Mouse (Mus musculus) granulocyte monocyte progenitor cell, adult 5-6 weeks (primary cell): ENCODE results near the gene Tmtc1. TPM values are rescaled to one million over a fixed set of nuclear protein-coding genes. Genes with fewer than 3 reads are reported as not detected.

ENCODE experiments used
- ATAC-seq: replicated peaks from 2 replicates; pipeline ENCODE4 v1.8.0; 2016; ENCODE audit warnings: mild to moderate bottlenecking, moderate TSS enrichment, inconsistent platforms; ENCODE audit not compliant: poor library complexity, severe bottlenecking
- total RNA-seq, 2 experiments: library from RNA; stranded (forward) in 1 of 2; stranded (reverse) in 1 of 2; fragments of 200-712, 200-1000 nt in 1 of 2; fragments of >200 nt in 1 of 2; fragmentation: Nextera tagmentation in 1 of 2; gene quantifications; 2 replicates each; pipeline ENCODE4 v1.2.3; 2014 to 2017

The Tmtc1 gene
- total RNA-seq, 2 experiments from 2014 or later: not detected

- ATAC-seq: no peak
These were observed 68.5 kb downstream of the Tmtc1 start for GRCm38 (mm10) chr6:148375618-148376209.

DNA sequence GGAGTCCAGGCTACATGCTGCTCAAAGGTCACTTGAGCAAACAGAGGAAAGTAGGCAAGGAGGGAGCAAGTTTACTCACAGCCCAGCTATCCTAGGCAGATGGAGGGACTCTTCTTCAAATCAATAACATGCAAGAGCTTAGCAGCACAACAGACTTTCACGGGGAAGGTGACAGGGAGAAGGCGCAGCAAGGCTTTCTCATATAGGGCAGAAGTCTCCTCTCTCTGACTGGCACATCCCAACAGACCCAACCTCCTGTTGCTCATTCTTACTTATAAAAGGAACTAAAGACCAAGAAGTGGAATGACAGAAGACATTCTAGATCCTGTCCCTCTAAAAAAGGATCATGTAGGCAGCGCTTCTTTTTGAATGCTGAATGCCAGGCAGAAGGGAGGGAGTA, 69.2 kb downstream of the Tmtc1 start:
- ATAC-seq: no peak

DNA sequence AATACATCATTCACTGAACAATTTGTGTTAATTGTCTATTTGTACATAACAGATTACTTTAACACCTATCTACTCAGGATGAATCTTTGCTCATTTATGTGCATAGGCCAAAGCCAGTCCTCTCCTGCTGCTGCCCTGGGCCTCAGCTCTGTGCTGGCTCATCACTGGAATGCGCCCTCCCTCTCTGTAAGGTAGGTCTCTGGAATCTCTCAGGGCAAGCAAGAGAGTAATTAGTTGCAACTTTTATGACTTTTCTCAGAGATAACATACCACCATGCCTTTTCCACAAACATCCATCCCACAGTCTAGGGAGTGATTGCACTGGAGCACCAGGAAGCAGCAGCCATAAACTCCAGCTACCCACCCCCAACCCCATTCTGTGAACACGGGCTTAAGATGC, 70.7 kb downstream of the Tmtc1 start:
- no peak for ATAC-seq

GRCm38 (mm10) chr6:148371223-148371622, 73.0 kb downstream of the Tmtc1 start:
- peak; percentile 94 for ATAC-seq

DNA sequence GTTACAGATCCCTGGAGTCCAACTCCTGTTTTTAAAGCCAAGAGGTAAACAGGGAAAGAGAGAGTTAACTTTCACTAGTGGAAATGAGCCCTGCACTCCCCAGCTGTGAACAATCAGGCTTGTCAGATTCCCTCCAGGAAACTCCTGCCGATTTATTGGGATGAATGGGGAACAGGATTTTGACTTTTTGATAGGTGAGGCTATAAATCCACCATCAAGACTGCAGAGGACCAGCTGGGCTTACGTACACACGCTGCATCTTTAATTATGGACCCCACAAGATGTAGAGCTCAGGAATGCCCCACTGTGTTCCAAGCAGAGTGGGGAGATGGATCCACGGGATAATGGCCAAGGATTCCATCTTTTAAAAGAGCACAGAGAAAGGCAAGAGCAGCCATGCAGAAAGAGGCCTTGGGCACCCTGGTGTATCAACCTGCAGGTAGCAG, 77.1 kb downstream of the Tmtc1 start:
- ATAC-seq: no peak

GRCm38 (mm10) chr6:148366629-148367028, 77.6 kb downstream of the Tmtc1 start:
- ATAC-seq: no peak

DNA sequence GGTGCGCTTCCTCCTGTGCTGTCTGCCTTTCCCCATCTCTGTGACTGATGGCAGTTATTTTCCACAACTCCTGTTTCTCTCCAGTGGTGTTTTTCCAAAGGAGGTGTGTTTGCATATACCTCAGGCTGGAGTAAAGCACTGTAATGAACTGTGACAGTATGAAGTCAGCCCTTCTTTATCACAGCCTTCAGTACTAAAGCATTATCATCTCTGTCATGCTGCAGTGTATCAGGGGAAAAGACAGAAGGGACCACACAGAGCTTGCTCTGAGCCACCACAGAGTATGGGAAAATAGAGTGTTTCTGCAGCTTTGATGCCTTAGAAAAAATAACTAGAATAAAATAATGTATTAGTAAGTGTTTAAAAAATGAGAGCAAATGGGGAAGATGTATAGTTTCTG, 81.0 kb downstream of the Tmtc1 start:
- no peak for ATAC-seq

DNA sequence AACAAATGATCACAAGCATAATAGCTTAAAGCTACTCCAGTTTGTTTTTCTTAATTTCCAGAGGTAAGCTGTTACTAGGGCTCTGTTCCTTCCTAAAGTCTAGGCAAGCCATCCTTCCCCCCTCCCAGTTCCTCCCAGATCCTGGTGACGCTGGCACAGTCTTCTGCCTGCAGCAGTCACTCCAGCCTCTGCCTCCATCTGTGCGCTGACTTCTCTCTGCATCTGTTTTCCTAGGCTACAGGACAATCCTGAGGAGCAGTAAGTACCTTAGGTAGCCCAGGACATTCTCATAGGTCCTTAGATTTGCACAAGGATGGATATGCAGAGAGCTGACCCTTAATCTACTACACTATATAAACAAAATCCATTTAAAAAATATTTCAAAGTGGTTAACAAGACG, 81.7 kb downstream of the Tmtc1 start:
- no peak for ATAC-seq

GRCm38 (mm10) chr6:148359348-148359905, 84.8 kb downstream of the Tmtc1 start:
- no peak for ATAC-seq

GRCm38 (mm10) chr6:148358580-148359246, 85.5 kb downstream of the Tmtc1 start:
- ATAC-seq: no peak

DNA sequence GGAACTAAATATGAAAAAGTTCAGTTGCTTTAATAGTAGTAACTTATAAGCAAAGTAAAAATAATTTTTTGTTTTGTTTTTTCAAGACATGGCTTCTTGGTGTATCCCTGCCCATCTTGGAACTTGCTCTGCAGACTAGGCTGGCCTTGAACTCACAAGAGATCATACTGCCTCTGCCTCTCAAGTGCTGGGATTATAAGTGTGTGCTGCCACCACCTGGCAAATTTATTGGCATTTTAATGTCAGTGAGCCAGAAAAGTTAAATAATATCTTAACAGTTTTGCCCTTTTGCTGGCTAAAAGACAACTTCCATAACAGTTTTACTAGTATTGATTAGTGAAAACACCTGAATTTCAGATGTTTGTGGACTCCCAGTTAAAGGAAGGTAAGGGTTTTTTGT, 88.0 kb downstream of the Tmtc1 start:
- no peak for ATAC-seq

- ATAC-seq: peak; percentile 85
These were observed 89.4 kb downstream of the Tmtc1 start for GRCm38 (mm10) chr6:148354509-148355474.

- no peak for ATAC-seq
These were observed 90.1 kb downstream of the Tmtc1 start for GRCm38 (mm10) chr6:148354151-148354508.

GRCm38 (mm10) chr6:148345001-148345400, 99.2 kb downstream of the Tmtc1 start:
- peak; percentile 88 for ATAC-seq

- no peak for ATAC-seq
These were observed 102.0 kb downstream of the Tmtc1 start for GRCm38 (mm10) chr6:148342191-148342590.

- ATAC-seq: peak; percentile 76
These were observed 102.4 kb downstream of the Tmtc1 start for GRCm38 (mm10) chr6:148341765-148342164.

GRCm38 (mm10) chr6:148338326-148338957, 105.7 kb downstream of the Tmtc1 start:
- no peak for ATAC-seq

DNA sequence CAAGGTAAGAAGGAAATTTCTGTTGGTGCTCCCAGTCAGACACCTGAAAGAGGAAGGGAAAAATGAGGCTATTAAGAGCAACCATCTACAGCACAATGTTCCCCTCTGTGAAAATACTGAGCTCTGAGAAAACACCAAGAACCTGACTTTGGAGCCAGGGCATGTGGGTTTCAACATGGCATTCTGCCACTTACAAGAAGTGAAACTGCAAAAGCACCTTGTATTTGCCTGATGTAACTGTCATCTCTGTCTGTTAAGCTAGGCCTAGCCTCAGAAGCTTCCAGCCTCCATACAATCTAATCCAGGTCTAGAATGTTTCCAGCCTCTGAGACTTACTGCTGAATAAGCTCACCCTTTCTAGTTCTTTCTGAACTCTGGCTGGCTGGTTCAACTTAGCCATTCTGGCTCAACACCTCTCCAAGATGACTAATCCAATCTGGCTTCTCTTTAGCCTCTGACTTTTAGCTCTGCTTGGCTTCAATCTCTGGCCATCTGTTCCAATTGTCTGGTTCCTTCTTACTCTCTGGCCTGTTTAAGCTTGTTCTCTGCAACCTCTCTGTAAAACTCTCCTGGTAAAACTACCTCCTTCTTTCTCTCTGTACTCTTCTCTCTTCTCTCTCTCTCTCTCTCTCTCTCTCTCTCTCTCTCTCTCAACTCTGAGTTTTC, 107.8 kb downstream of the Tmtc1 start:
- ATAC-seq: peak; percentile 80

DNA sequence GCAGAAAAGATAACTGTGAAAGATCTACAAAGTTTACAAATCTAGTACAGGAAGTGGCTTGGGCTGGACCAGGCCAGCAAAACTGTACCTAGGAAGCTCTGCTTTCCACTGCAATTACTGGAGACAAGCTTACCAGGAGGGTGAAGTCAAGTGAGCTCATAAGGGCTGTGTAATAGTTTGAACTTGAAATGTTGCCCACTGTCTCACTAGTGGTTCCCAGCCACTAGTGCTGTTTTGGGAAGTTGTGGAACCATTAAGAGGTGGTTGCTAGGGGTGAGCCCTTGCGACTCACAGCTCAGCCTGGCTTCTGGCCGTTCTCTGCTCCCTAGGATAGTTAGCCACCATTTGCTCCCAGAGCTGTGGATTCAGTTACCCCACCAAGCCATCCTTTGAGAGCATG, 112.3 kb downstream of the Tmtc1 start:
- peak; percentile 59 for ATAC-seq

DNA sequence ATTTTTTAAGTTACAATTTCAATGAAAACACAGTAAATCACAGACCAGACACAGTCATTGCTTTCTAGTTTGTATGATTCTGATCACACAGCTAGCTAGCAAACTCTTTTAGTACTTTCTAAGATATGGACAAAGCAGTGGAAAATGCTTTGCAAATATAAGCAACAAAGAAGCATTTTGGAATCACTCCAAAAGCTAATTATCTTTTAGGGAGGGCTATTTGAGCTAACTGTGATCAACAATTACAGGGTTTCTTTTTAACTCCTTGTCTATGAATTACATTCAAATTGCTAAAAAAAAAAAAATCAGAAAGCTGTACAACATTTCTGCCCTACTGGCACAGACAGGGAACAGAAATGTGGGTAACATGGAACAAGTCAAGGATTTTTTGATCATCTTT, 114.2 kb downstream of the Tmtc1 start:
- ATAC-seq: no peak
